Mouse (Mus musculus) left cerebral cortex, postnatal 14 days (tissue): ENCODE measurements at regions not wholly inside any gene's neighbourhood (a gene's known extent, or its start where the extent isn't known, plus 50 kb on each side); places are given as distances from the start of the nearest gene placed in this dataset.

Experiments used
- DNase-seq, 2 experiments: peaks; one replicate each; pipeline ENCODE4 v3.0.0; 2021 to 2022; ENCODE audit warnings: low spot score in 2 of 2, mixed read lengths in 1 of 2
- intact Hi-C: fragments of 180-260 bp; cut with DNase I; formaldehyde crosslinking; loops from one replicate; pipeline ENCODE4 v1.15.1; 2025

DNA sequence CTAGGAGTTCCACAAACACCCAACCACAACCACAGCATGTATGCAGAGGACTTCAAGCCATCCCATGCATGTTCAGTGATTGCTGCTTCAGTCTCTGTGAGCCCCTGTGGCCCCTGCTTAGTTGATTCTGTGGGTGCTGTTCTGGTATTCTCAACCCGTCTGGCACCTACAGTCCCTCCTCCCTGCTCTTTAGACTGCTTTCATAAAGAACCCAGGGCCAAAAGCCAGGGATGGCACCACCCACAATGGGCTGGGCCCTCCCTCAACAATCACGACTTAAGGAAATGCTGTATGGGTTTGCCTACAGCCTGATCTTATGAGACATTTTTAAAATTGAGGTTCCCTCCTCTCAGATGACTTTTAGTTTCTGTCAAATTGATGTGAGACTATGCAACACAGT, 58.9 kb upstream of the Bcl9 start:
- intact Hi-C loops, result no loop called here
- no peak for DNase-seq

DNA sequence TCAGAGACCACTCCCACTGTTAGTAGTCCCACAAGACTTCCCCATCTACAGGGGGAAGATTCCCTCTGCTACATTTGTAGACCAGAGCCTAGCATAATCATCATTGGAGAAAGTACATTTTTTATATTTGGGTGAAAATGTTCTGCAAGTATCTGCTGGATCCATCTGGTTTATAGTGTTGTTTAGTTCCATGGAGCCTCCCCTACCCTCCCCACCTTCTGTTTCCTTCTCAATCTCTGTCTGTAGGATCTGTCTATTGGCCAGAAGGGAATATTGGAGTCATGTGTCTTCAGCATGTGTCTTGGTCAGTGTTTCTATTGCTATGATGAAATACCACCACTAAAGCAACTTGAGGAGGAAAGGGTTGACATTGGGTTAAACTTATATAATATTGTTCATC, 57.7 kb upstream of the Bcl9 start:
- intact Hi-C loops, result no loop called here
- no peak for DNase-seq

GRCm38 (mm10) chr3:97353803-97354202, 56.1 kb upstream of the Bcl9 start:
- no peak for DNase-seq
- intact Hi-C loops, result no loop called here

GRCm38 (mm10) chr3:97352031-97352430, 54.3 kb upstream of the Bcl9 start:
- intact Hi-C loops, result no loop called here
- DNase-seq, result no peak

- no peak for DNase-seq
- intact Hi-C loops, result loop anchor here (10.0 kb wide), 1 partner anchor 235 kb away; no protein-coding TSS in a partner anchor
These were observed 51.7 kb upstream of the Bcl9 start for GRCm38 (mm10) chr3:97349395-97349794.
